Mouse (Mus musculus): ENCODE data around the gene Gcg.

The Gcg gene

GRCm38 (mm10) chr2:62483550-62483949 lies at the start of gene Gcg:
Gene Gcg, minus strand, starts transcription at chr2:62483650.
- no peak for DNase-seq (ENCODE audit: low spot score)

DNA sequence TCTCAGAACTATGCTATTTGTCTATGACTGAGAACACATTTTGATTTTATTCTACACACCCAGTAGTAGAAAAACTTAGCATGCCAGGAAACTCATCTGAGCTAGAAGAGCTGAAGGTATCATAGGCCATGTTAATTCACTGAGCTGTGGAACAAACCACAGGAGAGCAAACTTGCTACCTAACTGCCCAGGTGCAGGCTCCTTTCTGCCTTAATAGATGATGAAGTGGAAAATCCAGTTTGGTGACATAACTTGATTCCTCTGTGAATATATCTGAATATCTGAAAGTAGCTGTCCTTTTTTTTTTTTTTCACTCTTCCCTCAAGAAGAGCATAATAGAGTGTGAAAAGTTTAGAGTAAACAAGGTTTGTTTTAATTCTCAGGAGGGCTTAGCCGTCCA lies 47.6 kb upstream of the Gcg start:
- no peak for DNase-seq (ENCODE audit: low spot score)

DNA sequence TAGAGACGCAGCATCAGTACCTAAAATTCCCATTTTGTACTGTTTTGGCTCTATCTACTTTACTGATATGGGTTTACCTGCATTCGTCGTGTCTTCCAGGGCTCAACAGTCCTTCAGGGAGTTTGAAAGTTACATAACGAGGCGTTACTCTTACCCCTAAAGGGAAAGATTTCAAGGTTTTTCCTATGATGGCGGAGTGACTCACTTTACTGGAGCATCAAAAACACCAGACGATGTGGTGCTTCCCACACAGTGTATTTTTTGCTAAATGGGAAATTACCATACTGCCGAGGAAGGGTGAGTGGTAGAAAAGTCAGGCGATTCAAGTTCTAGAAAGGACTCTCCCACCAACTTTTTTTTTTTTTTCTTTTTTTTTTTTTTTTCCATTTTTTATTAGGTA lies 42.9 kb upstream of the Gcg start:
- no peak for DNase-seq (ENCODE audit: low spot score)

- no peak for DNase-seq (ENCODE audit: low spot score)
Measured at GRCm38 (mm10) chr2:62517790-62518189, 34.3 kb upstream of the Gcg start.

DNA sequence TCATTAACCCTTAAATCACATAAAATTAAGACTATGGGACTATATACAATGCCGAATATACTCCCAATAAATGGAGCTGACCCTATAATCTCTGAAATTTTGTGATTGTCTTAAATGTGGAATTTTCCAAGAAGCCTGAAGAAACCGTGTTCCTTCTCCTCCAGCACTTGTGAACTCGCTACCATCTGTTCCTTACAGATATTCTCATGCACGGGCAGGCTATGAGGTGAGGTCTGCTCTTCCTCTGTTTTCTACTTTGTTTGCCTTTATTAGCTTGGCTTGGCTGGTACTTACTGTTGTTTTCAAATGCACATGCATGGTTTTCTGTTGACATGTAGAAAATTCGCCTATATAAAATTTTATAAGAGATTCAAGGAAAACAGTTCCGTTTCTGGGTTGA lies 31.0 kb upstream of the Gcg start:
- no peak for DNase-seq (ENCODE audit: low spot score)

- DNase-seq (ENCODE audit: low spot score) = no peak
Measured at GRCm38 (mm10) chr2:62513477-62513876, 30.0 kb upstream of the Gcg start.

GRCm38 (mm10) chr2:62507130-62507529 lies 23.7 kb upstream of the Gcg start:
- no peak for DNase-seq (ENCODE audit: low spot score)

GRCm38 (mm10) chr2:62506441-62506840 lies 23.0 kb upstream of the Gcg start:
- no peak for DNase-seq (ENCODE audit: low spot score)

GRCm38 (mm10) chr2:62504269-62504796 lies 20.9 kb upstream of the Gcg start:
- no peak for DNase-seq (ENCODE audit: low spot score)

DNA sequence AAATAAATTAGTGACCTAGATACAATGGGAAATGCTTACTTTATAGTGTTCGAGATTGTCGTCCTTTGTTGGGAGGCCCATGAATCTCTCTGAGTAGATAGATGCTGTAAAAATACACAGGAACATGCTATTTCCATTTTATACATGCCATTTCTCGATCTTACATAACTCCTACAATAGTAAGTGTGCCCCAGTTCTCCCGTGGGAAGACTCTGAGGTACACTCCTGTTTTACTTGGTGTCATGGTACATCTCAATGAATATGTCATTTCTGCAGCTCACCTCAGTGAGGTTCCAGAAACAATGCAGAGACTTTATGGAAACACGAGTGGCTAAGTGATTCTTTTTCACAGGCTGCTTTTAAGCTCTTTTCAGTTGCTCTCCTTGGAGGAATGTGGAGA lies 19.9 kb upstream of the Gcg start:
- DNase-seq (ENCODE audit: low spot score) = no peak

DNA sequence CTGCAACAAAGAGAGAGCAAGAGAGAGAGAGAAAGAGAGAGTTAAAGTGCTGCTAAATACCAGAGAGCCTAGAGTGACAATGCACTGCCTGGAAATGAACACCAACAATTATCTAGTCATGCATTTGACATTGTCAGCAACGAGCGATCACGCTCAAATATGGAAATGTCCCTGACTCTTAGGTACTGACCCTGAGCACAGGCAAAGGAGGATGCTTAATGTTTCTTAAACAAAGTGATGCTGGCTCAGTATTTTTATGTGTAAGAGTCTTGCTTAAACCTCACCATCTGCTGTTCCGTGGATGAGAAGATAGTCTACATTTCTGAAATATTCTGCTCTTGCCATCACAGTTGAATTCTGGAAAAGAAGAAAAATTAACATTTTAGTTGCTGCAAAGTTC lies 19.1 kb upstream of the Gcg start:
- DNase-seq (ENCODE audit: low spot score) = no peak

- no peak for DNase-seq (ENCODE audit: low spot score)
Measured at GRCm38 (mm10) chr2:62498821-62499220, 15.4 kb upstream of the Gcg start.

GRCm38 (mm10) chr2:62498086-62498485 lies 14.6 kb upstream of the Gcg start:
- no peak for DNase-seq (ENCODE audit: low spot score)

GRCm38 (mm10) chr2:62497333-62498002 lies 14.0 kb upstream of the Gcg start:
- DNase-seq (ENCODE audit: low spot score) = no peak

- DNase-seq (ENCODE audit: low spot score) = no peak
Measured at GRCm38 (mm10) chr2:62495407-62495806, 12.0 kb upstream of the Gcg start.

DNA sequence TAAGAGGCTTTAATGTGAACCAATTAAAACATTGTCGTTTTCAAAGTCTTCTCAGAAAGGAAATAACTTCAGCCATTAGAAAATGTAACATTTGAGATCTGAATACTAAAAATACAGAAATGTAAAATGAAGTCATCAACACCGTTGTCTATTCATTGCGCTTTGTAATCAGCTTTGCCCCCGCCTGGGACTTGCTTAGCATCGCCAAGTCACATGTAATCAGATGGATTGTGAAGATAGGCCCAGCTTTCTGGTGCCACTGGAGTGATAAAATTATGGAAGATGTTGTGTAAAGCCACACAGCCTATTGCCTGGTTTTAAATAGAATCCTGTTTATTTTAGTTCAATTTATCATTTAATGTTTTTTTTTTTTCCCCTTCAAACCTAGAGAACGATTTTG lies 6.4 kb upstream of the Gcg start:
- DNase-seq (ENCODE audit: low spot score) = no peak

DNA sequence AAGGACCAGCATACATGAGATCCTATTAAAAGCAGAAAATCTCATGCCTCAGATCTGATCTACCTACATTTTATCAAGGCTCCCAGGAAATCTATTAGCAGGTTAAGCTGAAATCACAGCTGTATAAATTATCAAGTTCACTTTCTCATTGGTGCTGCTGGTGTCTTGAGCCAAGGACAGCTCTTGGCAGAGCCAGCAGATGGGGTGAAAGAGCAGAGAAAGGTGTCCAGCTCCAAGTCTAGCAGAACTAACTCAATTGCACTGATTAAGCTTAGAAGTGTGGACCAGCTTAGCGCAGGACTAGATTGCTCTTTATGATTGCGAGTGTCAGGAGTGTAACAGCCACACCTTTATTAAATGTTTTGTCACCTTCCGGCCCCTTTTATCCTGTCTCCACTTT lies 1.5 kb upstream of the Gcg start:
- no peak for DNase-seq (ENCODE audit: low spot score)

DNA sequence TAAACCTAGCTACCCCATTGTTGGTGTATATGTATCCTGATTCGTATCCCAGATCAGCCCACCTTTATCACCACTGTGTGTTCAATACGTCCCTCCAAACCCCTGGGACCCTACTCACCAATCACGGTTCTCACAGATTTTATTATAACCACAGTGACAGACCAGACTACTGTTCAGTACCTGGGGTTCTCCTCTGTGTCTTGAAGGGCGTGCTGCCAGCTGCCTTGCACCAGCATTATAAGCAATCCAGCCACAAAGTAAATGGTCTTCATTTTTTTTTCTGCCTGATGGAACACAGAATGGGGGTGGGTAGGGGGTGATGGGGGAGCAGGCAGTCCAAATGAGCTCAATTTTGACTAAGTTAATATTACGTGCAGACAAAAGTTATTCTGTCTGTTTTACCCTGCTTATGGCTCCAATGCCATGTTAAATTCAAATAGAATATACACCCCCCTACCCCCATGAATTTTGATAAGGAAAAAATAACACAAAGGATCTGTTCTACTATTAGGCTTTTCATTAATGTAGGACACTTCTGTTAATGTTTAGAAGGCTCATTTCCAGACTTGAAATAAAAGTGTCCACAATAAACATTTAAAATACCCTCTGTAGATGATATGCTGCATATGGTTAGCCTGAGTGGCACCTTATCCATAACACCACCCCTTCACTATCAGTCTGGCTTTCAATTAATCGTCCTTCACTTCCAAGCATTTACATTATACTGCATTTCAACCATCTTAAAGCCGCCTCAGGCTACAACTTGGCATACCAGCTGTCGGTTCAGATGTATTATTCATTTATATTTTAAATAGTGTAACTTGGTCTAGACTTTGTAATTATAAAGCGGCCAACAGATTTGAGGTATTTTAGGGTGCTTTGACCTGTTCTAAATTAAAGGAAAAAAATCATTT lies 2.9 kb downstream of the Gcg start:
- DNase-seq (ENCODE audit: low spot score) = no peak

DNA sequence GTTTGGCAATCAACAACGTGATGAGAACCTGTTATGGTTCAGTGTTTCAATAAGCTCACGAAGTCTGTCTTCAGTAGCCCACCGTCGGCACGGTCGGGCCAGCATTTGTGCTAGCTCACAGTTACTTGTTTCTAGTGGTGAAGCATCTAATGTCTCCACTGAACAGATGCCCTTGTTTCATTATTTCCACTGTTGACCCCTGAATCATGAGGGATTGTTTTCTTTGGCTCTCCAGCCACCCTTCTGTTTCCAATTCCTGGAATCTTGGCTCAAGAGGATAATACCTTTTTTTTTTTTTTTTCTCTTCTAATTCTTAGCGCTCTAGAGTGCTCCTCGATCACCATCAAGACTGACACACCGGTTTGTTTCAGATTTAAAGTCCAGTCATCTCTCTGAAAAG lies 13.9 kb downstream of the Gcg start:
- DNase-seq (ENCODE audit: low spot score) = no peak

DNA sequence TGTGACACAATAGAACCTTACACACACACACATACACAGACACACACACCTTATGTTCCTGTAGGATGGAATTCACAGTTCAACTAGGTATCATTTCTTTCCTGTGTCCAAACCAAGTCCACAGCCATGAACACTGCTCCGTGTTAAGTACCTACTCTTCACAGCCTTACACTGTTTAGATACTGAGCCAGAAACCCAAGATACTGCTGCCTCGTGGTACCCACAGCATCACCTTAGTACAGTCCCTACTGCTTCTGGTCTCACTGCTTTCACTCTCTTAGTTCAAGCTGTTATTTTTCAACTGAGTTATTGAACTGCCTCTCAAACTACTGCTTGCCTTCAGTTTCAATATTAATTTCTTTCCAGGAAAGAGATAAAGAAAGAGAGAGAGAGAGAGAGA lies 20.2 kb downstream of the Gcg start:
- no peak for DNase-seq (ENCODE audit: low spot score)

- no peak for DNase-seq (ENCODE audit: low spot score)
Measured at GRCm38 (mm10) chr2:62462174-62462573, 21.3 kb downstream of the Gcg start.

GRCm38 (mm10) chr2:62460815-62461450 lies 22.5 kb downstream of the Gcg start:
- DNase-seq (ENCODE audit: low spot score) = no peak

DNA sequence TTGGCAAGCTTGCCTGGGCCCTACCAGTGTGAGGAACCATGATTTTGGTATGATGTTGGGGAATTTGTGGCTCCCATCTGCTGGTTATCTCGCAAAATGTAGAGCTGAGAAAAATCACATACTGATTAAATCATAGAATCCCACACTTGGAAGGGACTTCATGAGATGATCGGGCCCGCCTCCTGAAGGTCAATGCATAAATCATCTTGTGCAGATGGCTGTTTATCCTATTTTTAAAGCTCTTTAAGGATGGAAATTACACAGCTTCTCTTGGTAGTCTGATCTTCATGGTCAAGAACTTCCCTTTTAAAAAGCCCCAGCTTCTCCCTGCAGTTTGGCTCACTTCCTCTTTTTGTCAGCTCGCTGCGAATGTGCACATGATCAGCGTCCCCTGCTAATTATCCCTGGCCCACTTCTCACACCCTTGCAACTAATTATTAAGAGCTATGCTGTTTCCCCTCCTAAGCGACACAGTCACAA lies 23.2 kb downstream of the Gcg start:
- DNase-seq (ENCODE audit: low spot score) = no peak
